Mouse (Mus musculus) midbrain, embryonic 14.5 days (tissue): Measurements from ENCODE around the gene Nek5. TPM values are rescaled to one million over a fixed set of nuclear protein-coding genes. Genes with fewer than 3 reads are reported as not detected.

Source experiments
- polyA plus RNA-seq: library from polyadenylated mRNA; unstranded; fragments of >200 nt; fragmentation: Nextera tagmentation; extraction: Ambion mirVana; gene quantifications from 2 replicates; pipeline ENCODE4 v1.2.1, GENCODE M21; 2014

Gene Nek5
- polyA plus RNA-seq, 1 experiment from 2014 or later = 0.28 TPM

Other genes starting within 250 kb of the Nek5 start
- gene Defb9, start 239.6 kb downstream of the Nek5 start, polyA plus RNA-seq = not detected in 2 replicates
- gene Defb11, start 218.6 kb downstream of the Nek5 start, polyA plus RNA-seq = 2.4 TPM in 1 of 2 replicates, not detected in the other
- not detected in 2 replicates for gene Defb15, start 192.3 kb downstream of the Nek5 start, polyA plus RNA-seq
- gene Defb35, start 186.7 kb downstream of the Nek5 start, polyA plus RNA-seq = not detected in 2 replicates
- gene Defb13, start 178.3 kb downstream of the Nek5 start, polyA plus RNA-seq = not detected in 2 replicates
- gene Fam90a1a, start 166.3 kb downstream of the Nek5 start, polyA plus RNA-seq = not detected in 2 replicates
- not detected in 2 replicates for gene Ccdc70, start 155.3 kb downstream of the Nek5 start, polyA plus RNA-seq
- gene Atp7b, start 64.7 kb downstream of the Nek5 start, polyA plus RNA-seq = 1.5 TPM in 2 replicates
- gene Alg11, start 64.3 kb downstream of the Nek5 start, polyA plus RNA-seq = 27.0 and 37.3 TPM in 2 replicates
- gene Nek3, start 41.4 kb upstream of the Nek5 start, polyA plus RNA-seq = 6.1 and 9.2 TPM in 2 replicates
- 8.3 and 15.5 TPM in 2 replicates for gene Ckap2, start 60.8 kb upstream of the Nek5 start, polyA plus RNA-seq
- 36.1 and 39.9 TPM in 2 replicates for gene Vps36, start 67.8 kb upstream of the Nek5 start, polyA plus RNA-seq
- 3.8 and 7.9 TPM in 2 replicates for gene Thsd1, start 102.3 kb upstream of the Nek5 start, polyA plus RNA-seq
- not detected in 2 replicates for gene Tpte, start 158.4 kb upstream of the Nek5 start, polyA plus RNA-seq